Mouse (Mus musculus) thymus, adult 2 months (tissue): Measurements from ENCODE around the gene Cdc34.

Experiments
- CTCF ChIP-seq: fragments of 200-500 bp; IDR thresholded peaks from 2 replicates; pipeline ENCODE4 v1.5.1; 2012; ENCODE audit warnings: mild to moderate bottlenecking, control low read depth, low read length, moderate library complexity, borderline replicate concordance; ENCODE audit not compliant: control insufficient read depth, poor library complexity, insufficient read depth; ENCODE audit errors: extremely low read depth
- POLR2A ChIP-seq: fragments of 200-500 bp; IDR thresholded peaks from 2 replicates; pipeline ENCODE4 v1.6.1; 2012; ENCODE audit warnings: mild to moderate bottlenecking, low read length, control low read depth, moderate library complexity; ENCODE audit not compliant: control insufficient read depth, poor library complexity, insufficient read depth; ENCODE audit errors: extremely low read depth

- TF ChIP-seq CTCF (no peak), POLR2A (no peak)
These were observed 25.8 kb downstream of the Cdc34 start for GRCm38 (mm10) chr10:79707759-79708158.
